18 mouse cellular contexts compared by ENCODE assay signal in genomic region chr2:180175725-180176124, GRCm38 (mm10). TPM values are rescaled to one million over a fixed set of nuclear protein-coding genes. Genes with fewer than 3 reads are reported as not detected.
DNase-seq lines count a peak whose midpoint lies in the region; ATAC-seq and TF ChIP-seq lines count a peak whose summit lies in the region.
"Had no signal": no experiment of that assay in that cellular context is flagged by ENCODE, and none has a peak within 500 bp of the region (broad histone marks: within the 10 kb centered on the region; RNA-seq: fewer than 3 reads in every experiment).

No protein-coding gene starts in this region.

- peaks cover 43% of the 10 kb centered on the region; the same call in 1 of the 2 replicates for H3K36me3 ChIP-seq in liver, embryonic 11.5 days (ENCODE audit: control insufficient read depth, insufficient read depth, low read length)

- no peaks in the 10 kb centered on the region for H3K9me3 ChIP-seq in liver, embryonic 11.5 days (ENCODE audit: control insufficient read depth, low read length)
- H3K9me3 ChIP-seq: embryonic facial prominence, embryonic 10.5 days; embryonic facial prominence, embryonic 12.5 days; forebrain, embryonic 13.5 days; forebrain, embryonic 15.5 days had no signal

- H3K27me3 ChIP-seq in liver, embryonic 11.5 days (replicated peaks; ENCODE audit: control insufficient read depth, insufficient read depth, low read length), result no peaks in the 10 kb centered on the region
- no peaks in the 10 kb centered on the region for H3K27me3 ChIP-seq in cerebellum, adult 2 months (ENCODE audit: control insufficient read depth, insufficient read depth, low read length)
- H3K27me3 ChIP-seq: embryonic facial prominence, embryonic 12.5 days; forebrain, embryonic 13.5 days; forebrain, embryonic 15.5 days had no signal

- ATAC-seq in liver, embryonic 11.5 days (replicated peaks; ENCODE audit: low FRiP score), result no peak
- ATAC-seq: forebrain, embryonic 13.5 days; forebrain, embryonic 15.5 days; forebrain, postnatal 0 days had no signal

- WGBS in liver, embryonic 11.5 days, result 94% methylated on average over 7 of the region's 7 CpGs
- WGBS in cerebellum, adult 2 months, result 58% methylated on average over 7 of the region's 7 CpGs

- no peak overlapping the region for H3K4me3 ChIP-seq in liver, embryonic 11.5 days (ENCODE audit: low read depth, low read length)
- no peak overlapping the region for H3K4me3 ChIP-seq in cerebellum, adult 2 months (replicated peaks; ENCODE audit: insufficient read depth, low read depth, low read length)
- H3K4me3 ChIP-seq: embryonic facial prominence, embryonic 10.5 days; embryonic facial prominence, embryonic 12.5 days; forebrain, embryonic 13.5 days; forebrain, embryonic 15.5 days had no signal

- H3K9ac ChIP-seq in liver, embryonic 11.5 days (ENCODE audit: low read depth, low read length), result no peak overlapping the region
- H3K9ac ChIP-seq: embryonic facial prominence, embryonic 12.5 days; forebrain, embryonic 13.5 days; forebrain, embryonic 15.5 days; forebrain, postnatal 0 days had no signal

- TF ChIP-seq POLR2A in cerebellum, adult 2 months (IDR thresholded peaks at IDR 0.05; ENCODE audit: borderline replicate concordance, insufficient read depth, low read length), result no peak

- H3K27ac ChIP-seq in liver, embryonic 11.5 days (ENCODE audit: low read depth, low read length), result no peak overlapping the region
- no peak overlapping the region for H3K27ac ChIP-seq in cerebellum, adult 2 months (ENCODE audit: insufficient read depth, low read length)
- H3K27ac ChIP-seq: embryonic facial prominence, embryonic 10.5 days; embryonic facial prominence, embryonic 12.5 days; forebrain, embryonic 13.5 days; forebrain, embryonic 15.5 days had no signal

- DNase-seq in liver, result peak; percentile 2
- no peak for DNase-seq in liver, embryonic 11.5 days (ENCODE audit: low spot score)
- DNase-seq in urinary bladder, postnatal 14 days (ENCODE audit: low spot score), result peak; percentile 2
- DNase-seq in urinary bladder, adult 18-20 months (ENCODE audit: low spot score in 2 of 2), result no peak
- DNase-seq in cerebellum, adult 2 months, result no peak
- DNase-seq: adrenal gland, adult 8-10 months; adrenal gland, postnatal 14 days; adrenal gland, postnatal 36 days; cerebellum, adult 11 months; cerebellum, adult 18-20 months; cerebellum, adult 9-10 months; cerebellum, postnatal 10 days; cerebellum, postnatal 25 days; forebrain, postnatal 0 days had no signal

- no peak for TF ChIP-seq CTCF in cerebellum, adult 2 months (IDR thresholded peaks at IDR 0.05; ENCODE audit: borderline replicate concordance, insufficient read depth, low read depth, low read length)

- peaks cover 12% of the 10 kb centered on the region for H3K4me1 ChIP-seq in liver, embryonic 11.5 days (replicated peaks; ENCODE audit: control insufficient read depth, insufficient read depth, low read length)
- peaks cover 21% of the 10 kb centered on the region for H3K4me1 ChIP-seq in cerebellum, adult 2 months (ENCODE audit: control insufficient read depth, insufficient read depth, low read length)

- H3K4me2 ChIP-seq in liver, embryonic 11.5 days, result no peak overlapping the region
- H3K4me2 ChIP-seq: embryonic facial prominence, embryonic 12.5 days; forebrain, embryonic 13.5 days; forebrain, embryonic 15.5 days had no signal

RNA-seq across cellular contexts. Expression of gene Adrm1, which starts 4.4 kb away (rescaled TPM):
- 211 and 217 TPM in 2 replicates for polyA plus RNA-seq in liver, embryonic 11.5 days (2014; fragmentation: Nextera tagmentation; extraction: Ambion mirVana)
- polyA plus RNA-seq in cerebellum, adult 2 months (2012; rRNA removed), result 111 and 114 TPM in 2 replicates

RNA-seq across cellular contexts. Expression of gene Lama5, which starts 49.9 kb away (rescaled TPM):
- 10.7 and 15.5 TPM in 2 replicates for polyA plus RNA-seq in liver, embryonic 11.5 days (2014; fragmentation: Nextera tagmentation; extraction: Ambion mirVana)
- 6.4 and 7.0 TPM in 2 replicates for polyA plus RNA-seq in cerebellum, adult 2 months (2012; rRNA removed)

RNA-seq across cellular contexts. Expression of gene Osbpl2, which starts 56.6 kb away (rescaled TPM):
- polyA plus RNA-seq in liver, embryonic 11.5 days (2014; fragmentation: Nextera tagmentation; extraction: Ambion mirVana), result 19.2 and 20.4 TPM in 2 replicates
- polyA plus RNA-seq in cerebellum, adult 2 months (2012; rRNA removed), result 64.3 and 69.6 TPM in 2 replicates

Comparison
In these comparisons a context has a peak if more than half of its experiments do, and no peak if none do; other contexts are left out.
1. DNase-seq: peak in liver (single experiment) and urinary bladder, postnatal 14 days (single experiment); none in liver, embryonic 11.5 days (single experiment), urinary bladder, adult 18-20 months (0 of 2) and cerebellum, adult 2 months (0 of 2).